Mouse (Mus musculus): ENCODE data around the gene Mlph. TPM values are rescaled to one million over a fixed set of nuclear protein-coding genes. Genes with fewer than 3 reads are reported as not detected.

The Mlph gene
- polyA plus RNA-seq (2012; rRNA removed), result 0.15 and 0.69 TPM in 2 replicates

DNA sequence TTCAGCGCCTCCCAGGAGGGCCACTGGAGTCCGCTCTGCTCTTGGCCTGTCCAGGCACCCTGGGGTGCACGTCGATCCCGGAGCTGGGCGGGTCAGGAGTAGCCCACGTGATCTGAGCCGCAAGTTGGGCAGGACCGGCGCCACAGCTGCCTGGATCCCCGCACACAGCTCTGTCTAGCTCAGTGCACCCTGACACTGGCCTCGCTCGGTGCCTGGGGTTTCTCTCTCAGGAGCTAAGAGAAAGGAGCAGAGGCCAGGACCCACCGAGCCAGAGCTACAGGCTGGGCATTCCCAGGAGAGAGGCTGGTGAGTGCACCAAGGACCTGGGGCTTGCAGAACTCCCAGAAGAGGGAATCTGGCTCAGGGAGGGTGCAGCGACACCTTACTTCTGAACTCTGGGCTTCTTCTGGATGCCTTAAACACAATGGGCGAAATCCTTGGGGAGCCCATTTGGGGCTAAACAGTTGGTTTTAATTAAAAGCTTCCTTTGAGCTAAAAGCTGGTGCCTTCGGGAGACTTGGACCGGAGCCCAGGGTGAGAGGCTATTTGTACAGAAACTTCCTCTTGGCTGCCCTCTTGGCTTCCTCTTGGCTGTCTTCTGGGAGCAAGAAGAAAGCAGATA is at the start of gene Mlph:
TSS of gene Mlph (plus strand) at position 138 of the 622 bp plus-strand sequence.

DNA sequence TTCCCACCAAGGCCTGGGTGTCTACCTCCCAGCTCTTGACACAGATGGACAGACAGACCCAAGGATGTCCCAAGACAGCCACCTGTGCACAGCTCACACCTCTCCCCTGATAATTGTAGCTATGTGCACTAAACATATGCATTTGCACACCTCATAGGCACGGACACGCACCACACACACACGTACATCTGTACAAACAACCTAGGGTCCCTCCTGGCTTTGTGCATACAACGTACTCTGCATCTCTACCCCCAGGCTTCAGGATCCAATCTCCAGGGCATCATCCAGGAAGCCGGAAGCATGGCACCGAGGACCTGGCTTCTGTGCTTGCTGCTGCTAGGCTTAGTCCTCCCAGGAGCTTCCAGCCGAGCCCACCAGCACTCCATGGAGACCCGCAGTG is 37.9 kb downstream of the Mlph start, which contains the start of gene Prlh:
TSS of gene Prlh (plus strand) at position 301 of the 400 bp plus-strand sequence.

DNA sequence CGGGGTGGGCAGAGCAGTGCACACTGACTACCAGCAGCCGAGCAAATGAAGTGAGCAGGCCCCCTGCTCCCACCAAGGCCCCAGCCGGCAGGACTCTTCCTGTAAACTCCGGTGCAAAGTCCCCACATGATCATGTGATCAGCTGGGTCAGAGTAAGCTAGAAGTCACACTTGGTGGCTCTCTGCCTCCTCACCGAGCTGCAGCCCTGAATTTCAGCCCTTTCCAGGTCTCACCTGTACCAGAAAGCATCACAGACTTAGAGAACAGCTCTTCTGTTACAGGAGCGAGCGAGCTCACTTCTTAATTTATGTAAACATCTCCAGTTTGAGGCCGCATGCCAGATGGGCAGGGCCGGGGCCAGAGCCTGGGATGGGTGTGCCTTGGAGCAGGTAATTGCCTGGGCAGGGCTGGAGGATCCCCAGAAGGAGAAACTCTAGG is 54.5 kb downstream of the Mlph start, which contains the start of gene Rab17:
TSS of gene Rab17 (minus strand) at position 315 of the 438 bp plus-strand sequence.

DNA sequence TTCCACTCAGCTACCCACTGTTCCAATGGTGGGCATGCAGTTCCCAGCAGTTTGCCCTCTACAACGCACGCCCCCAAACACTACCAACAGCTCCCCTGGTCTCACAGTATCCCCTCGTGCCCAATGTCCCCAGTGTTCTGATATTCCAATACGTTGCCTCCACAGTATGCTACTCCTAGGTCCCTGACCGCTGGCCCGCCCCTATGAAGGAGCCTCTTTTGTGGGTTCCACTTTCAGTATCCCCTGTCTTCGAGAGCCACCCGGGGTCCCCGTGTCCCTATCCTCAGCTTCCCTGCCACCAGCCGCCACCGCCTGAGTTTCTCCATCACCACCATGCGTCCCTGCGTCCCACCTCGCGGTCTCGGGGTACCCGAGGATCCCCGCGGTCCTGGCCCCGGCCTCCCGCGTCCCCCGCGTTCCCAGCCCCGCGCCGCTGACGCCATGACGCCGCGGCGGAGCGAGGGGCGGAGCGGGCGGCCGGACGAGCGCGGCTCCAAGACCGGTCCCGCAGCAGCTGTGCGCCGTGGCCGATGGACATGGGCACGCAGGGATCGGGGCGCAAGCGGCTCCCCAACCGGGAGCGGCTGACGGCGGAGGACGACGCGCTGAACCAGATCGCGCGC is 83.5 kb downstream of the Mlph start, which contains the start of gene Lrrfip1:
TSS of gene Lrrfip1 (plus strand) at position 470 of the 623 bp plus-strand sequence.

Other genes with a start within 250 kb of the Mlph start
- 21.0 and 72.6 TPM in 2 replicates for gene Col6a3, start 71.1 kb upstream of the Mlph start, polyA plus RNA-seq (2012; rRNA removed)
- gene Prlh, start 38.0 kb downstream of the Mlph start, polyA plus RNA-seq (2012; rRNA removed), result not detected in 2 replicates
- 0.11 and 0.26 TPM in 2 replicates for gene Rab17, start 54.6 kb downstream of the Mlph start, polyA plus RNA-seq (2012; rRNA removed)
- 30.5 and 35.7 TPM in 2 replicates for gene Lrrfip1, start 83.7 kb downstream of the Mlph start, polyA plus RNA-seq (2012; rRNA removed)
- gene Rbm44, start 230.0 kb downstream of the Mlph start, polyA plus RNA-seq (2012; rRNA removed), result 0.19 and 0.23 TPM in 2 replicates

All from central nervous system, embryonic 14 days (tissue).